ENCODE assay signal across 9 mouse cellular contexts in genomic region chr11:34001938-34002592, GRCm38 (mm10). TPM values are rescaled to one million over a fixed set of nuclear protein-coding genes. Genes with fewer than 3 reads are reported as not detected.
DNase-seq lines count a peak whose midpoint lies in the region; ATAC-seq and TF ChIP-seq lines count a peak whose summit lies in the region.
"Had no signal": no experiment of that assay in that cellular context is flagged by ENCODE, and none has a peak within 500 bp of the region (broad histone marks: within the 10 kb centered on the region; RNA-seq: fewer than 3 reads in every experiment).

No protein-coding gene starts in this region.

- no peak overlapping the region for H3K27ac ChIP-seq in midbrain, embryonic 11.5 days (ENCODE audit: low read depth, low read length)
- no peak overlapping the region for H3K27ac ChIP-seq in midbrain, embryonic 15.5 days
- H3K27ac ChIP-seq in cortical plate, adult 2 months (ENCODE audit: insufficient read depth, low read length) = no peak overlapping the region
- no peak overlapping the region for H3K27ac ChIP-seq in limb, embryonic 14.5 days (replicated peaks; ENCODE audit: low read depth, low read length)
- H3K27ac ChIP-seq in olfactory bulb, adult 2 months (ENCODE audit: insufficient read depth, low read depth, low read length) = no peak overlapping the region
- H3K27ac ChIP-seq: heart, embryonic 13.5 days had no signal

- H3K9me3 ChIP-seq in midbrain, embryonic 11.5 days (ENCODE audit: control insufficient read depth, low read length) = no peaks in the 10 kb centered on the region
- no peaks in the 10 kb centered on the region for H3K9me3 ChIP-seq in midbrain, embryonic 15.5 days
- no peaks in the 10 kb centered on the region for H3K9me3 ChIP-seq in limb, embryonic 14.5 days (ENCODE audit: control insufficient read depth, low read length)
- H3K9me3 ChIP-seq: heart, embryonic 13.5 days had no signal

- no peaks in the 10 kb centered on the region for H3K4me1 ChIP-seq in midbrain, embryonic 11.5 days (ENCODE audit: control insufficient read depth, insufficient read depth, low read length)
- peaks cover 12% of the 10 kb centered on the region for H3K4me1 ChIP-seq in midbrain, embryonic 15.5 days
- H3K4me1 ChIP-seq in cortical plate, adult 2 months (ENCODE audit: control insufficient read depth, insufficient read depth, low read length) = no peaks in the 10 kb centered on the region
- H3K4me1 ChIP-seq in limb, embryonic 14.5 days (ENCODE audit: control insufficient read depth, insufficient read depth, low read length) = no peaks in the 10 kb centered on the region
- H3K4me1 ChIP-seq in olfactory bulb, adult 2 months (ENCODE audit: control insufficient read depth, insufficient read depth, low read length) = peaks cover 3% of the 10 kb centered on the region
- H3K4me1 ChIP-seq: heart, embryonic 13.5 days had no signal

- H3K9ac ChIP-seq in midbrain, embryonic 11.5 days (ENCODE audit: low read length) = no peak overlapping the region
- no peak overlapping the region for H3K9ac ChIP-seq in midbrain, embryonic 15.5 days
- no peak overlapping the region for H3K9ac ChIP-seq in limb, embryonic 14.5 days (ENCODE audit: low read depth, low read length, severe bottlenecking)
- H3K9ac ChIP-seq: heart, embryonic 13.5 days had no signal

- peak; percentile 80 for TF ChIP-seq CTCF in cortical plate, adult 2 months (IDR thresholded peaks at IDR 0.05; ENCODE audit: extremely low read depth, insufficient read depth, low read length)
- peak; percentile 13; the same call in 1 of the 2 replicates for TF ChIP-seq CTCF in olfactory bulb, adult 2 months (IDR thresholded peaks at IDR 0.05; ENCODE audit: insufficient read depth, low read depth, low read length)

- H3K4me2 ChIP-seq in midbrain, embryonic 11.5 days = no peak overlapping the region
- no peak overlapping the region for H3K4me2 ChIP-seq in midbrain, embryonic 15.5 days
- no peak overlapping the region for H3K4me2 ChIP-seq in limb, embryonic 14.5 days (replicated peaks; ENCODE audit: low read depth, low read length, severe bottlenecking)
- H3K4me2 ChIP-seq: heart, embryonic 13.5 days had no signal

- H3K4me3 ChIP-seq in midbrain, embryonic 11.5 days (ENCODE audit: low read depth, low read length) = no peak overlapping the region
- H3K4me3 ChIP-seq in midbrain, embryonic 15.5 days = no peak overlapping the region
- H3K4me3 ChIP-seq in cortical plate, adult 2 months (ENCODE audit: insufficient read depth, low read length) = no peak overlapping the region
- H3K4me3 ChIP-seq in limb, embryonic 14.5 days (replicated peaks; ENCODE audit: low read length) = no peak overlapping the region
- no peak overlapping the region for H3K4me3 ChIP-seq in olfactory bulb, adult 2 months (ENCODE audit: insufficient read depth, low read depth, low read length)
- H3K4me3 ChIP-seq: heart, embryonic 13.5 days had no signal

- intact Hi-C loops in heart, postnatal 36 days (cut with DNase I) = loop anchor here (1.0 to 5.0 kb wide), 2 partner anchors 71 to 210 kb away; no protein-coding TSS in a partner anchor

- no peaks in the 10 kb centered on the region for H3K36me3 ChIP-seq in midbrain, embryonic 11.5 days (ENCODE audit: control insufficient read depth, insufficient read depth, low read length)
- no peaks in the 10 kb centered on the region for H3K36me3 ChIP-seq in midbrain, embryonic 15.5 days (replicated peaks)
- no peaks in the 10 kb centered on the region for H3K36me3 ChIP-seq in limb, embryonic 14.5 days (ENCODE audit: control insufficient read depth, insufficient read depth, low read length)
- H3K36me3 ChIP-seq: heart, embryonic 13.5 days had no signal

- 13% methylated on average over 5 of the region's 5 CpGs for WGBS in midbrain, embryonic 11.5 days
- 10% methylated on average over 5 of the region's 5 CpGs for WGBS in midbrain, embryonic 15.5 days
- 12% methylated on average over 5 of the region's 5 CpGs for WGBS in limb, embryonic 14.5 days
- 3% methylated on average over 5 of the region's 5 CpGs for WGBS in olfactory bulb, adult 2 months

- TF ChIP-seq POLR2A in cortical plate, adult 2 months (IDR thresholded peaks at IDR 0.05; ENCODE audit: extremely low read depth, insufficient read depth, low read length) = no peak
- no peak for TF ChIP-seq POLR2A in limb, embryonic 14.5 days (IDR thresholded peaks at IDR 0.05; ENCODE audit: borderline replicate concordance, extremely low read depth, insufficient read depth, insufficient read length)
- no peak for TF ChIP-seq POLR2A in olfactory bulb, adult 2 months (IDR thresholded peaks at IDR 0.05; ENCODE audit: insufficient read depth, low read depth, low read length)

- no peaks in the 10 kb centered on the region for H3K27me3 ChIP-seq in midbrain, embryonic 11.5 days (ENCODE audit: control insufficient read depth, insufficient read depth, low read length)
- H3K27me3 ChIP-seq in midbrain, embryonic 15.5 days (replicated peaks) = 0 out of 2 replicates have a peak, but pooled peaks cover 3% of the 10 kb centered on the region
- H3K27me3 ChIP-seq in limb, embryonic 14.5 days (ENCODE audit: control insufficient read depth, insufficient read depth, low read length) = no peaks in the 10 kb centered on the region

- ATAC-seq in midbrain, embryonic 11.5 days (ENCODE audit: low FRiP score) = no peak
- ATAC-seq in midbrain, embryonic 15.5 days (replicated peaks) = no peak
- no peak for ATAC-seq in limb, embryonic 14.5 days (ENCODE audit: low FRiP score, low read depth)

- DNase-seq in midbrain, embryonic 11.5 days (ENCODE audit: low spot score, missing footprints) = peak; percentile 92
- peak; percentile 63 for DNase-seq in T-cell, adult 2 months (ENCODE audit: low spot score)
- peak; percentile 60 to 74 for DNase-seq in heart, postnatal 36 days
- DNase-seq in limb, embryonic 14.5 days (ENCODE audit: low spot score) = peak; percentile 23
- peak; percentile 45 for DNase-seq in urinary bladder, postnatal 25 days (ENCODE audit: low spot score)

RNA-seq across cellular contexts. Expression of gene Kcnip1, which starts 9.1 kb away (rescaled TPM):
- 8.1 and 9.0 TPM in 2 replicates for polyA plus RNA-seq in midbrain, embryonic 11.5 days (2014; fragmentation: Nextera tagmentation; extraction: Ambion mirVana)
- polyA plus RNA-seq in midbrain, embryonic 15.5 days (2015; fragmentation: Nextera tagmentation; extraction: Ambion mirVana) = 86.6 and 92.9 TPM in 2 replicates
- 31.6 and 32.2 TPM in 2 replicates for polyA plus RNA-seq in cortical plate, adult 2 months (2012; rRNA removed)
- under 1 TPM in 1 of 2 experiments, not detected in 1; 0.11 TPM for total RNA-seq in heart, postnatal 36 days (2021)
- polyA plus RNA-seq in limb, embryonic 14.5 days (2012; rRNA removed) = 2.4 and 3.4 TPM in 2 replicates
- polyA plus RNA-seq in limb, embryonic 14.5 days (2014; fragmentation: Nextera tagmentation; extraction: Ambion mirVana) = 4.5 and 5.0 TPM in 2 replicates
- not detected in 2 replicates for polyA plus RNA-seq in olfactory bulb, adult 2 months (2012; ENCODE audit: insufficient read depth, insufficient read length, low replicate concordance, missing spikeins)

RNA-seq across cellular contexts. Expression of gene Kcnmb1, which starts 39.3 kb away (rescaled TPM):
- polyA plus RNA-seq in midbrain, embryonic 11.5 days (2014; fragmentation: Nextera tagmentation; extraction: Ambion mirVana) = 0.18 and 0.39 TPM in 2 replicates
- 0.20 and 0.21 TPM in 2 replicates for polyA plus RNA-seq in midbrain, embryonic 15.5 days (2015; fragmentation: Nextera tagmentation; extraction: Ambion mirVana)
- 0.57 and 0.63 TPM in 2 replicates for polyA plus RNA-seq in cortical plate, adult 2 months (2012; rRNA removed)
- total RNA-seq in heart, postnatal 36 days (2021) = under 1 TPM; 0.84 to 0.97 TPM
- 0.10 and 0.13 TPM in 2 replicates for polyA plus RNA-seq in limb, embryonic 14.5 days (2012; rRNA removed)
- 0.07 and 0.18 TPM in 2 replicates for polyA plus RNA-seq in limb, embryonic 14.5 days (2014; fragmentation: Nextera tagmentation; extraction: Ambion mirVana)
- polyA plus RNA-seq in olfactory bulb, adult 2 months (2012; ENCODE audit: insufficient read depth, insufficient read length, low replicate concordance, missing spikeins) = not detected in 2 replicates

RNA-seq across cellular contexts. Expression of gene Lcp2, which starts 44.7 kb away (rescaled TPM):
- polyA plus RNA-seq in midbrain, embryonic 11.5 days (2014; fragmentation: Nextera tagmentation; extraction: Ambion mirVana) = 2.7 TPM in 2 replicates
- 2.6 and 4.0 TPM in 2 replicates for polyA plus RNA-seq in midbrain, embryonic 15.5 days (2015; fragmentation: Nextera tagmentation; extraction: Ambion mirVana)
- polyA plus RNA-seq in cortical plate, adult 2 months (2012; rRNA removed) = 3.1 and 3.5 TPM in 2 replicates
- total RNA-seq in heart, postnatal 36 days (2021) = 1 to 10 TPM; 1.7 to 2.9 TPM
- 4.2 and 5.1 TPM in 2 replicates for polyA plus RNA-seq in limb, embryonic 14.5 days (2012; rRNA removed)
- 4.4 and 6.1 TPM in 2 replicates for polyA plus RNA-seq in limb, embryonic 14.5 days (2014; fragmentation: Nextera tagmentation; extraction: Ambion mirVana)
- not detected in 2 replicates for polyA plus RNA-seq in olfactory bulb, adult 2 months (2012; ENCODE audit: insufficient read depth, insufficient read length, low replicate concordance, missing spikeins)

Comparison
In these comparisons a context has a peak if more than half of its experiments do, and no peak if none do; other contexts are left out.
1. DNase-seq: peak in every context shown above with its lines; median percentile 92 in midbrain, embryonic 11.5 days; 67 in heart, postnatal 36 days; 63 in T-cell, adult 2 months; 45 in urinary bladder, postnatal 25 days; 23 in limb, embryonic 14.5 days.